Mouse (Mus musculus) small intestine, adult 2 months (tissue): ENCODE data around the gene Esyt2.

Source experiments
- CTCF ChIP-seq: fragments of 200-500 bp; IDR thresholded peaks from 2 replicates; pipeline ENCODE4 v1.5.1; 2012; ENCODE audit warnings: low read depth, mild to moderate bottlenecking, control low read depth, inconsistent platforms, low read length, moderate library complexity, mixed read lengths; ENCODE audit not compliant: insufficient replicate concordance, insufficient read length; ENCODE audit errors: extremely low read depth
- POLR2A ChIP-seq: fragments of 200-500 bp; IDR thresholded peaks from 2 replicates; pipeline ENCODE4 v1.6.1; 2012; ENCODE audit warnings: low read depth, mild to moderate bottlenecking, control low read depth, inconsistent platforms, low read length, moderate library complexity

- TF ChIP-seq POLR2A: no peak
- TF ChIP-seq CTCF: no peak
Measured at GRCm38 (mm10) chr12:116435232-116435631, 154.2 kb downstream of the Esyt2 start.
